ENCODE assay signal across 12 mouse cellular contexts in genomic region chr9:62081542-62081941, GRCm38 (mm10).
"Had no signal": no experiment of that assay in that cellular context is flagged by ENCODE, and none has a peak within 500 bp of the region (broad histone marks: within the 10 kb centered on the region; RNA-seq: fewer than 3 reads in every experiment).

No protein-coding gene starts in this region.

- H3K27ac ChIP-seq: limb, embryonic 15.5 days; liver, embryonic 14.5 days; midbrain, embryonic 15.5 days; neural tube, embryonic 13.5 days had no signal

- H3K9me3 ChIP-seq: limb, embryonic 15.5 days; midbrain, embryonic 15.5 days; neural tube, embryonic 13.5 days had no signal

- H3K9ac ChIP-seq: limb, embryonic 15.5 days; liver, embryonic 14.5 days; midbrain, embryonic 15.5 days; neural tube, embryonic 13.5 days had no signal

- H3K4me3 ChIP-seq: limb, embryonic 15.5 days; midbrain, embryonic 15.5 days; neural tube, embryonic 13.5 days had no signal

- H3K36me3 ChIP-seq: midbrain, embryonic 15.5 days had no signal

- H3K27me3 ChIP-seq: limb, embryonic 15.5 days; midbrain, embryonic 15.5 days; neural tube, embryonic 13.5 days had no signal

- DNase-seq: kidney, adult 8-10 months; kidney, postnatal 25 days; layer of hippocampus, adult 9-11 months; left cerebral cortex, postnatal 4 days; lung, adult 18-20 months; right cerebral cortex, adult 18-20 months; right cerebral cortex, postnatal 25 days; thymus, postnatal 36 days had no signal

- H3K4me1 ChIP-seq: limb, embryonic 15.5 days had no signal

- H3K4me2 ChIP-seq: limb, embryonic 15.5 days; midbrain, embryonic 15.5 days; neural tube, embryonic 13.5 days had no signal

- ATAC-seq: midbrain, embryonic 15.5 days had no signal
